Mouse (Mus musculus): Measurements from ENCODE around the gene Armcx1. TPM values are rescaled to one million over a fixed set of nuclear protein-coding genes. Genes with fewer than 3 reads are reported as not detected.
A peak's percentile ranks its signal among the peaks of the same experiment; 100 is the strongest.
"Not testable (repeated sequence)": the region's sequence is repeated elsewhere in the genome, so short reads cannot be mapped to it uniquely, and the experiment has no call there.

Gene Armcx1
- total RNA-seq (2021): 1 to 10 TPM; 1.4 to 2.4 TPM
- long read RNA-seq, experiment 1, partial matches to known transcripts: 0 of 1 reads
- long read RNA-seq, experiment 1, other reads (novel, unspliced or antisense): 0 of 1 reads
- long read RNA-seq, experiment 2, partial matches to known transcripts: 1 of 1 reads
- long read RNA-seq, experiment 2, other reads (novel, unspliced or antisense): 0 of 1 reads

DNA sequence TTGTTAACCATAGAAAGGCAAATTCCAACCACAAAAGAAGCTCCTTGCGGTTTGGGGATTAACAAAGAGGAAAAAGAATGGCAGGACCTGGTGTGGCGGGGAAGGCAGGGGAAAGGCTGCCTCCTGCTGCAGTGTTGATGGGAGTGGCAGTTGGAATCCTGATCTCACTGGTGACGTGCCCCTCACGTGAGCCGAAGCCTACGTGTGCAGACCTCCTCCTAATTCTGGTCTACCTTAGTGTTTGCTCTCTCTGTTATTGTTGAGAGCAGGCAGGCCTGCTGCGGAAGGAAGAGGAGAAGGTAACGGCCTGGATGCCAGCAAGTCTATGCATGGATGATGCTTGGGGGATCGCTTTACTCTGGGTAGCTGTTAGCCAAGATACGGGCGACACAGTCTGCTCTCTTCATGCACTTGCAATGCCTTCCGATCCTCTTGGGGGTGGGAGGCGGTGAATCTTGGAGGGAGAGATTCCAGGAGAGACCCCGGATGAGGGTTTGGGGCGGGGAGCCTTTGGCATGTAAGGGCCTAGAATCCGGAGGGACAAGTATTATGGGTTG is at the start of gene Armcx1:
Gene Armcx1 (plus strand): TSS at position 212 of the 557 bp plus-strand sequence.
- DNase-seq: peak; percentile 46
- Histone ChIP-seq H3K4me3 (peak within 1 kb of the TSS; percentile 78), H3K27ac (peak within 1 kb of the TSS; percentile 70)
- intact Hi-C loops (cut with DNase I): loop anchor here (5.0 kb wide), 1 partner anchor 71 kb away; no protein-coding TSS in a partner anchor
- peak; percentile 22; the same call in 1 of the 2 replicates for TF ChIP-seq CTCF (IDR thresholded peaks at IDR 0.05)

DNA sequence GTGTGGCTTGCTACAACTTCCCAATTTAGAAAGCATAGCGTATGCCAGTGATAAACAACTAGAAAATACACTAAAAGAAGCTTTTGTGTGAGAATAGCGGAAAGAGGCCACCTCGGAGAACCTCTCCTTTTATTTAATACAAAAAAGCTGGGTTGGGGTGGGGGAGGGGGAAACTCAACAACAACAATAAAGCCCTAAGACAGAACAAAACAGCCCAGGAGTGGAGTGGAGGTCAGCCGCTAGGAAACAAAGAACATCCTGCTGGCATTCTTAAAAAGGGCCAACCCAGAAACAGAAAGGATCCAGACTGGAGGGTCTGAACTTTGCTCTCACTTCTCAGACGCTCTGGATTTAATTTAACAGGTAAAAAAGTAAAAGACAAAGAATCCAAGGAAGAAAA is 42.7 kb upstream of the Armcx1 start:
- intact Hi-C loops (cut with DNase I): no loop called here
- no peak for DNase-seq
- no peak overlapping the region for H3K27ac ChIP-seq
- no peak overlapping the region for H3K4me3 ChIP-seq
- TF ChIP-seq CTCF (IDR thresholded peaks at IDR 0.05): no peak

DNA sequence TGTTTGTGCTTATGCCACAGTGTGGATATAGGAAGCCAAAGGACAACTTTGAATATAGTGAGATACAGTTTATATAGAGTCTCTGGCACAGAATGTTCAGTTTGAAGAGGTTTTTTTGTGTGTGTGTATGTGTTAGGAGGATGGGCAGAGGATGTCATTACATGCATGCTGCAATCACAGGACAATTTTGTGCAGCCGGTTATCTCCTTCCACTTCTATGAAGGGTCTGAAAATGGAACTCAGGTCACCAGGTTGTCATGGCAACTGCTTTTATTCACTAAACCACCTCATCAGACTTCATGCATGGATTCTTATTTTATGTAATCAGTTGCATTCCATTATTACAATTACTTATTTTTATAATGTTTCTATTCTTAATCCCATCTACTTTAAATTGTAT is 41.8 kb upstream of the Armcx1 start:
- TF ChIP-seq CTCF (IDR thresholded peaks at IDR 0.05): no peak
- Histone ChIP-seq H3K4me3 (no peak overlapping the region), H3K27ac (no peak overlapping the region)
- DNase-seq: no peak
- intact Hi-C loops (cut with DNase I): no loop called here

DNA sequence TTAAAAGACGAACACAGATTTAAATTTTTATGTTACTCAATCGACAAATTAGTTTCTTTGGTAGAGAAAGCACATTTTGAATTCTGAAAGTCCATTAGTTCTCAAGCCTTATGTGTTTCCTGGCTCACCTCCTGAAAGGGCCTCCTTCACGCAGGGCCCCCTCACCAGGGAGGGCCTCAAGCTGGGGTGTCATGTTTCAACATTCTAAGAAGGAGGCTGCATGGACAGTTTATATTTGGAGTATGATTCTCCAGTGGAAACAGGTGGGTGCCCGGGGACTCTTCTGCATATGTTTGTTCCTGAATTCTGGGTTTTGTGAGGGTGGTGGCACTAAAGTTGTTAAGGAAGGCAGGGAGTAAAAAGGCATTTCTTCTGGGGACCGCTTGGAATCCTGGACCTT is 32.8 kb upstream of the Armcx1 start:
- Histone ChIP-seq H3K4me3 (peak overlapping the region; percentile 79), H3K27ac (peak overlapping the region; percentile 81)
- intact Hi-C loops (cut with DNase I): no loop called here

DNA sequence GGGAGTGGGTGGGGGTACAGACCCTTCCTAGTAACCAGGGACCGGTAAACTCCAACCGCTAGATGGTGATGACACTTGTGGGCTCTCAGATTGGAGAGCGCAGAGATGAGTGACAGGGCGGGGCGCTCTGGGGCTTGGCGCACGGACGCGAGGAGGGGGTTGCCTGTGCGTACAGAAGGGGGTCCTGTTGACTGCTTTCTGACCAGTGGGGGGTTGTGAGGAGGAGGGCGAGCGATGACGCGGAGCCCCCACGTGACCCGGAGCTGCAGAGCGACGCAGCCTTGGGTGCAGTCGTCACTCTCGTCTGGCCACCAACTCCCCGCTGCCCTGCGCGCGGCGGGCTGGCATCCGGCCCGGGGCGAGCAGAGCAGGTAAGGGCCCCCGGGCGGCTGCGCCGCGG is 31.5 kb upstream of the Armcx1 start, which contains the start of gene Armcx4:
Gene Armcx4 (plus strand): TSS at position 253 of the 400 bp plus-strand sequence.
- H3K27ac ChIP-seq: peak within 1 kb of the TSS; percentile 81
- peak; percentile 72 for DNase-seq
- peak within 1 kb of the TSS; percentile 79 for H3K4me3 ChIP-seq
- intact Hi-C loops (cut with DNase I): no loop called here
- TF ChIP-seq CTCF (IDR thresholded peaks at IDR 0.05): peak; percentile 25; the same call in 1 of the 2 replicates

More for the DNA sequence above, 32.8 kb upstream of the Armcx1 start:
- DNase-seq: peak; percentile 20
- no peak for TF ChIP-seq CTCF (IDR thresholded peaks at IDR 0.05)

DNA sequence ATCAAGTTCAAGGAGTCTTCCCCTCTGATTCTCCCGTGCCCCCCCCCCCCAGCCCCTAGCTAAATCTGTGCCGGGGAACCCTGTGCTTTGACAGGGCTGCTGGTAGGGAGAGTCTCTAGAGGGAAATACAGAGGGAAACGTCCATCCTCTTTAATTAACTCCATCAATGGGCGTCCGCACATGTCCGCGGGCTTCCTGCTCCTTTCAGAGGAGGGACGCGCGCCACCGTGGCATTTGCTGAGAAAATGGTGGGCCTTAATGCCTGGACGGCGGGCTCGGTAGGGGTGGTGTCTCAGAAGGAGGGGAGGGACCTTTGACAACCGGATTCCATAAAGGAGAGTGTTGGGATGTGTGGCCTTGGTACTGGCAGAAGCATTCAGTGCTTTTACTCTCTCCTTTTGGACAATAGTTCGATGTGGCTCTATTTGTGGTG is 31.0 kb upstream of the Armcx1 start:
- Histone ChIP-seq H3K4me3 (peak overlapping the region; percentile 79), H3K27ac (peak overlapping the region; percentile 81)
- intact Hi-C loops (cut with DNase I): no loop called here
- peak; percentile 46 for DNase-seq
- no peak for TF ChIP-seq CTCF (IDR thresholded peaks at IDR 0.05)

DNA sequence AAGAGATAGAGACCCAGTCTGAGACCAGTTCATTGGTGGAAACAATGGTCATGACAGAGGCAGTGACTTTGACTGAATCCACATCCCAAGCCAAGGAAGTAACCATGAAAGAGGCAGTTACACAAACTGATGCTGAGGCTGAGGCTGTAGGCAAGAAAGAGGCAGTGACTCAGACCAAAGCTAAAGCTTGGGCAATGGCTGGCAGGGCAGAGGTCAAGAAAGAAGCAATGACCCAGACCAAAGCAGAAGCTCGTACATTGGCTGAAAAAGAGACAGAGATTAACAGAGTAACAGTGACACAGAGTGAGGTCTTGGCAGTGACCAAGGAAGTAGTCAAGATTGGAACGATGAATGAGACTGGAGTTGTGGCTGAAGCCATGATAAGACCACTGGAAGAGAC is 28.1 kb upstream of the Armcx1 start:
- TF ChIP-seq CTCF (IDR thresholded peaks at IDR 0.05): no peak
- intact Hi-C loops (cut with DNase I): no loop called here
- DNase-seq: no peak
- H3K4me3 ChIP-seq: no peak overlapping the region
- no peak overlapping the region for H3K27ac ChIP-seq

DNA sequence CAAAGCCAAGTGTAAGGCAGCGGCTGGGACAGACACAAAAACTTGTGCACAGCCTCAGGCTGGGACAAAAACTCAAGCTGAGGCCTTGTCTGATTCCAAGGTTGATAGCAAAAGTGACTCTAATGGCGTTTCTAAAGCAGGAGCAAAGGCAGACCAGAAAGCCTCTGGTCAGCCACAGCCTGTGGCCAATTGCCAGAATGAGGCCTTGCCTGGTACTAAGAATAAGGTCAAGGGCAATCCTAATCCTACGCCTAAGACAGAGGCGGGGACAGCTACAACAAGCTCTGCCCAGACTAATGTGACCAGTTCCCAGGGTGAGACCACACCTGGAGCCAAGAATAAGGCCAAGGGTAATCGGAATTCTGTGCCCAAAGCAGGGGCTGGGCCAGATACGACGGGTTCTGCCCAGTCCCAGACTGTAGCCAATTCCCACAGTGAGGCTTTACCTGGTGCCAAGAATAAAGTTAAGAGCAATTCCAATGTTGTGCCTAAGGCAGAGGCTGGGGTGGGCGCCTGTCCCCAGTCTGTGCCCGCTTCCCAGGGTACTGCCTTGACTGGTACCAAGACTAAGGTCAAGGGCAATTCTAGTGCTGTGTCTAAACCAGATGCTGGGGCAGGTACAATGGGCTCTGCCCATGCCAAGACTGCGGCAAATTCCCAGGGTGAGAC is 26.8 kb upstream of the Armcx1 start:
- Histone ChIP-seq H3K4me3 (no peak overlapping the region), H3K27ac (no peak overlapping the region; the same call in 1 of the 2 replicates)
- no peak for TF ChIP-seq CTCF (IDR thresholded peaks at IDR 0.05)
- intact Hi-C loops (cut with DNase I): no loop called here
- no peak for DNase-seq

DNA sequence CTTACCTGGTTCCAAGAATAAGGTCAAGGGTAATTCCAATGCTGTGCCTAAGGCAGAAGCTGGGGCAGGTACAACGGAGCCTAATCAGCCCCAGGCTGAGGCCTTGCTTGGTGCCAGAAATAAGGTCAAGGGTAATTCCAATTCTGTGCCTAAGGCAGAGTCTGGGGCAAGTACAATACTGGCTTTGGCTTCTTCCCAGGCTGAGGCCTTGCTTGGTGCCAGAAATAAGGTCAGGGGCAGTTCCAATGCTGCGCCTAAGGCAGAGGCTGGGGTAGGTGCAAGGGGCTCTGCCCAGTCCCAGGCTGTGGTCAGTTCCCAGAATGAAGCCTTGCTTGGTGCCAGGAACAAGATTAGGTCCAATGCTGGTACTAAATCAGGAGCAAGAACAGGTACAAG is 26.2 kb upstream of the Armcx1 start:
- no peak overlapping the region for H3K27ac ChIP-seq
- H3K4me3 ChIP-seq: no peak overlapping the region
- no peak for DNase-seq
- intact Hi-C loops (cut with DNase I): no loop called here
- no peak for TF ChIP-seq CTCF (IDR thresholded peaks at IDR 0.05)

DNA sequence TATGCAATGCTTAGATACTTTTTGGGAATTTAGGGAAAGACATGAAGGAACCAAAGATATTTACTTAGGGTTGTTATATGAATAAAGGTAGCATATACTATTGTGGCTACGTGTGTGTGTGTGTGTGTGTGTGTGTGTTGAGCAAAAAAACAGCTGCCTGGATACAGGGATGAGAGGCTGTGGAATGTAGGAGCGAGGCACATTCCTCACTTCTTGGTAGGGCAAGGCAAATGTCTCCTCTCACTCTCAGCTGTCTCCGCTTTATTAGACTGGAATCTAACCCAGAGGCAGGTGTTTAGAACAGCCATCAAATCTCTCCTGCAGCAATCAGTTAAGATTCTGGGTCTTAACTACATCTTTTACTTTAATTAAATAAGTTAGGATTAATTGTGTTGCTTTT is 900 bp upstream of the Armcx1 start:
- H3K4me3 ChIP-seq: no peak overlapping the region
- no peak overlapping the region for H3K27ac ChIP-seq
- TF ChIP-seq CTCF (IDR thresholded peaks at IDR 0.05): no peak
- no peak for DNase-seq
- intact Hi-C loops (cut with DNase I): loop anchor here (5.0 kb wide), 1 partner anchor 70 kb away; no protein-coding TSS in a partner anchor

DNA sequence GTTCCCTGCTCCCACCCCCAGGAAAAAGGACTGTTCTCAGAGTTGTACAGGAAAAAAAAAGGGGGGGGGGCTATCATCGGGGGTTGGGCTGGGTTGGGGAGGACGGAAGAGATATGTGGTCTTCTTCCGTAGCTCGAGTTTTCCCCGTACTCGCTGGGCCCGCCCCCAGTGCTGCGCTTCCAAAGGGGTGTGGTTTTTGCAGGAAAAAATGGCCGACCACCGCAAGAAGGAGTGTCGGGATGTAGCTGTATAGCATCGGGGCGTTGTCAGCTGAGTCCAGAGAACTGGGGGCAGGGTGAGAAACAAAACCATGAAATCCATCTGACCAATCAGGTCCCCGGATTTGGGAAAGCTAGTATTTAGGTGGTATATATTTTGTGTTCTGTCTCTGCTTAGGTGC is 761 bp downstream of the Armcx1 start:
- peak overlapping the region; percentile 78 for H3K4me3 ChIP-seq
- intact Hi-C loops (cut with DNase I): loop anchor here (5.0 kb wide), 1 partner anchor 71 kb away; no protein-coding TSS in a partner anchor
- peak; percentile 60 for DNase-seq
- TF ChIP-seq CTCF (IDR thresholded peaks at IDR 0.05): no peak
- H3K27ac ChIP-seq: peak overlapping the region; percentile 70; the same call in 1 of the 2 replicates

DNA sequence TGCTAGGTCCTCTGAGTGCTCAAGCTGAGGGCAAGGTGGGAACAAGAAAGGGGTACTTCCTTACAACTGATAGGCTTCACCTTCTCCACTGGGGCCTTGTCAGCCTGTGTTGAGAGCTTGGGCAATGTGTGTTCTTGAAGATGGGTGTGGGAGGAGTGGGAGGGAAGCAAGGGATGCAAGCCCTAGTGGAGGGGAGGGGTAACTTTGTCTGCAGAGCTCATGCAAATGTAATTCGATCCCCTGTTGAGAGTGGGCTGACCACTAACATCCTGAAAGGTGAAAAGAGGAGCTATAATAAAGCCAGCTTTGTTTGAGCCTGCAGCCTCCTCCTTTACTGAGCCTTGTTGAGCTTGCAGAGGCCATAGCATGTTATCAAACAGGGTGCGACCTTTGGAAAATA is 6.0 kb downstream of the Armcx1 start:
- DNase-seq; intact Hi-C loops (cut with DNase I); H3K27ac ChIP-seq; H3K4me3 ChIP-seq: not testable (repeated sequence)

DNA sequence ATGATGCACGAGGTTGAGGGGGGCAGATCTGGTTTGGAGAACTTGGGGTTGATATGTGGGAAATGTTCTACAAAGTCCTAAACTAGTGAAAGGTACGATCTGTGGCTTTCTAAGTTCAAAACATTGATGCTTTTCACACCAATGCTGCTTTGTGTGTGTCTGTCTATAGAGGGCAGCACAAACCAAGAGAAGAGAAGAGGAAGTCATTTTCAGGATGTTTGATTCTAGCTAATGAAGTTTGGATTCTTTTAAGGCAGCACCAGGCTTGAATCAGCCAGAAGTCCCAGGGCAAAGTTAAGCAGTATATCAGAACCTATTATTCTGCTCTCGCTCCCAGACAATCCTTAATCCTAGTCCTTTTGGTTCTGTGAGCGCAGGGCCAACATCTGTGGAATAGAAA is 12.0 kb downstream of the Armcx1 start:
- DNase-seq: no peak
- no peak overlapping the region for H3K27ac ChIP-seq

More for the DNA sequence above, 12.0 kb downstream of the Armcx1 start:
- no peak overlapping the region for H3K4me3 ChIP-seq
- intact Hi-C loops (cut with DNase I): loop anchor here (5.0 kb wide), 1 partner anchor 183 kb away; no protein-coding TSS in a partner anchor
- peak; percentile 69 for TF ChIP-seq CTCF (IDR thresholded peaks at IDR 0.05)
